Mouse (Mus musculus): ENCODE measurements around the gene Gm6205. TPM values are rescaled to one million over a fixed set of nuclear protein-coding genes. Genes with fewer than 3 reads are reported as not detected.
"Not testable (repeated sequence)": the region's sequence is repeated elsewhere in the genome, so short reads cannot be mapped to it uniquely, and the experiment has no call there.

Gene Gm6205
- not detected for total RNA-seq (2021)

DNA sequence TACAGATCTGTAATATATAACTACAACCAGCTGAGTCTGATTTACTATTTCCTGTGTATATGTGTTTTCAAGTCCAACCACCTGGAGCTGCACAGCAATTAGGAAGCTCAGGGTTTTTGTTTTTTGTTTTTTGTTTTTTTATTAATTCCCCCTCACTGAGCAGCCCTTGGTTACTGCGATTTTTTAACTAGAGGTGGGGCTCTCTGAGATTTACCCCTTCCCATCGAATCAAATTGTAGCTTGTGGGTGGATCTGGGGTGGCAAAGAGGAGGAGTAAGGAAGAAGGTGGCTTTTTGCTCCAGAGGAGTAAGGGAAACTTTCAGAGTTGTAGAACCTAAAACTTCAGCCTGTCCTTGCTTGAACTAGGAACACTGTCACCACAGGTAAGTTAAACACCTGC lies at the start of gene Gm6205:
Gm6205 (plus strand) TSS at position 301 of the 400 bp plus-strand sequence.
- intact Hi-C loops (cut with DNase I); DNase-seq (ENCODE audit: low spot score in 2 of 2): not testable (repeated sequence)

DNA sequence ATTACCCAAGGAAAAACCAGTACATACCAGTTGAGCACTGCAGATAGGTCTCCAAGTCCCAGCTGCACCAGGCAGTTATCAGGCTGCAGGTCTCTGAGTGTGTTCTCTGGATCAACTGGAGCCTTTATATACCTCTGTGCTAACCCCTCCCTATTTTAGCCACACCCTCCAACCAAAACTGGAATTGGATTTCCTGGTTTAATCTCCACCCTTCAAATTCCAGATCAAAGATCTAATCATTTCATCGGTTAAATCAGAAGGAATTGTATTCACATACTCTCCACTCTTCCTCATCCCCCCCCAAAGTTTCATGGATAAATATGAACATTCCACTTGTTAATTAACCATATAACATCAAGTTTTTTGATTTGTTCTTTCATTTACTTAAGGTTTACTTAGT lies 31.9 kb upstream of the Gm6205 start, which contains the start of gene Gm3147:
Gm3147 (minus strand) TSS at position 101 of the 400 bp plus-strand sequence.
- DNase-seq (ENCODE audit: low spot score in 2 of 2); intact Hi-C loops (cut with DNase I): not testable (repeated sequence)

DNA sequence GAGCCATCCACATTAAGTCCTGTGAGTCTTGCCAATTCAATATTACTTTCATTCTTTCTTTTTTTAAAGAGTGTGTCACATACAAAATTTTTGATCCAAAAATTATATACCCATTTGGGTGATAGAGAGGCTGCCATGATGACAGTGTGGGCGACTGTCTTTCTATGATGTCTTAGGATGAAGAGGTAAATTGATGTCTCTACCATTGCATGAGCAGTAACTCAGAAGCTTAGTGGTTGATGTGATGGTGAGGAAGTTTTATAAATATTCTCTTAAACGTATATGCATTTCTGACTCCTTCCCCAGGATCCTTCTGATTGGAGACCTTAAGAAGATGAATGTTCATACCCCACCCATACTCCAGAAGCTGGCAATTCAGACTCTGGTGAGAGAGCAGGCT lies 24.5 kb upstream of the Gm6205 start, which contains the start of gene Gm6509:
Gm6509 (plus strand) TSS at position 301 of the 400 bp plus-strand sequence.
- DNase-seq (ENCODE audit: low spot score in 2 of 2); intact Hi-C loops (cut with DNase I): not testable (repeated sequence)

Other genes starting within 250 kb of the Gm6205 start
- gene Gm7682, start 202.6 kb upstream of the Gm6205 start, total RNA-seq (2021) = not detected
- gene Gm3139, start 122.1 kb upstream of the Gm6205 start, total RNA-seq (2021) = not detected
- gene Gm3147, start 32.0 kb upstream of the Gm6205 start, total RNA-seq (2021) = not detected
- gene Gm6509, start 24.4 kb upstream of the Gm6205 start, total RNA-seq (2021) = not detected
- gene Gm3183, start 217.1 kb downstream of the Gm6205 start, total RNA-seq (2021) = not detected